Mouse (Mus musculus): ENCODE results near the gene Gkn1. TPM values are rescaled to one million over a fixed set of nuclear protein-coding genes. Genes with fewer than 3 reads are reported as not detected.

Gene Gkn1
- polyA plus RNA-seq (2012; ENCODE audit: insufficient read depth, insufficient read length, missing spikeins) = not detected in 2 replicates

DNA sequence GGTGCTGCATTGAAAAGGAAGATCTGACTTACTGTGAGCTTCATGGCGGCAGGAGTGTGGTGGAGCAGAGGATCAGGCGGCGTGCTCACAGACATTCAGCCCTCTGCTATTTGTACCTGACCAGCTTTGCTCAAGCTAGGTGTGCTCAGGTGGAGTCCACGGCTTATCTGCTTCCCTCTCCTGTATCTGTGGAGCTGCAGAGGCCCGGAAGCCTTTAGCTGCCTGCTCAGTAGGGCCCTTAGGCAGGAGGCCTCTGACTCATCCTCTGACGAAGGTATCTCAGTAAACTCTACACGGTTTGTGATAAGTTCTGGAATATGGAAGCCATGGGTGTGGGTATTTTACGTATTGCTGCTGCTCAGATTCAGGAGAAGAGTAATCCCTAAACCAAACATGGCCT, at the start of gene Gkn1:
TSS of gene Gkn1 (minus strand) at position 114 of the 400 bp plus-strand sequence.
- H3K4me1 ChIP-seq (ENCODE audit: control insufficient read depth, insufficient read depth, low read length) = no peaks in the 10 kb centered on the region
- TF ChIP-seq CTCF (IDR thresholded peaks at IDR 0.05; ENCODE audit: low read depth, low read length) (no peak), POLR2A (IDR thresholded peaks at IDR 0.05; ENCODE audit: borderline replicate concordance, low read depth, low read length) (no peak)
- no peak within 1 kb of the TSS for H3K27ac ChIP-seq (ENCODE audit: insufficient read depth, low read depth, low read length)
- H3K4me3 ChIP-seq (ENCODE audit: insufficient read depth, low read length) = no peak within 1 kb of the TSS

GRCm38 (mm10) chr6:87399886-87400566, 49.3 kb upstream of the Gkn1 start:
- H3K4me1 ChIP-seq (ENCODE audit: control insufficient read depth, insufficient read depth, low read length) = peaks cover 12% of the 10 kb centered on the region
- H3K4me3 ChIP-seq (ENCODE audit: insufficient read depth, low read length) = no peak overlapping the region
- H3K27ac ChIP-seq (ENCODE audit: insufficient read depth, low read depth, low read length) = peak overlapping the region; percentile 20
- TF ChIP-seq CTCF (IDR thresholded peaks at IDR 0.05; ENCODE audit: low read depth, low read length) (no peak), POLR2A (IDR thresholded peaks at IDR 0.05; ENCODE audit: borderline replicate concordance, low read depth, low read length) (no peak)

- no peak overlapping the region for H3K4me3 ChIP-seq (ENCODE audit: insufficient read depth, low read length)
- H3K4me1 ChIP-seq (ENCODE audit: control insufficient read depth, insufficient read depth, low read length) = peaks cover 16% of the 10 kb centered on the region
- TF ChIP-seq POLR2A (IDR thresholded peaks at IDR 0.05; ENCODE audit: borderline replicate concordance, low read depth, low read length) = no peak
- TF ChIP-seq CTCF (IDR thresholded peaks at IDR 0.05; ENCODE audit: low read depth, low read length) = peak; percentile 92
These were observed 48.4 kb upstream of the Gkn1 start for GRCm38 (mm10) chr6:87399137-87399536.

GRCm38 (mm10) chr6:87394783-87395182, 44.0 kb upstream of the Gkn1 start:
- TF ChIP-seq POLR2A (IDR thresholded peaks at IDR 0.05; ENCODE audit: borderline replicate concordance, low read depth, low read length) (no peak), CTCF (IDR thresholded peaks at IDR 0.05; ENCODE audit: low read depth, low read length) (no peak)
- Histone ChIP-seq H3K4me1 (ENCODE audit: control insufficient read depth, insufficient read depth, low read length) (peaks cover 19% of the 10 kb centered on the region), H3K27ac (ENCODE audit: insufficient read depth, low read depth, low read length) (no peak overlapping the region), H3K4me3 (ENCODE audit: insufficient read depth, low read length) (no peak overlapping the region)

More at GRCm38 (mm10) chr6:87399137-87399536, 48.4 kb upstream of the Gkn1 start:
- no peak overlapping the region for H3K27ac ChIP-seq (ENCODE audit: insufficient read depth, low read depth, low read length)

DNA sequence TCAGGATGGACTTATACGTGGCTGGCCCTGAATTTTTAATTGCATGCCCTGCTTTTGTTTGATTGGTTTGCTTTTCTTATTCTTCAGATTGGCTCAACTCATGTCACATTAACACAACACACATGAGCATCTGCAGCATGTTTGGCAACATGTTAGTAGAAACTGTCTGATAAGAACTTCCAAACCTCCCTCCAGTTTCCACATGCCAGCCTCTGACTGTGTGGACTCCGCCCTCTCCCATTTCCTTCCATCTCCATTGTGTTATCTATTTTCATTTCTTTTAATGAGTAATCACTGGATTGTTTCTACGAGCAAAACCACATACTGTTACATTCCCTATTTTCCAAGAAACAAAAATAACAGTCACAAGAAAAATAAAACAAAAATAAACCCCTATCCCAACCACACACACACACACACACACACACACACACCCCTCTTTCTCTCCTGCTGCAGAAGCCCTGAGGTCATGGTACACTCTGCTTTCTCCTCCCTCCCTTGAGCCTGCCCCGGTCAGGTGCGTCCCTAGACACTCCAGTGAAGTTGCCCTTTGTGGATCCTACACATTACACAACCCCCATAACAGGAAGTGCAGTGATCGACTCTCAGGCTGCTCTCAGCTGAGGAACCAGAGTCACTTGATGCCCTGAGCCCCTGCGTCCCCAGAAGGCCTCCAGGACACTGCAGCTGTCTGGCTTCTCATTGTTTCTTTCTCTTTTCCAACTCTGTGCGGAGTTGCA, 42.9 kb upstream of the Gkn1 start:
- Histone ChIP-seq H3K4me3 (ENCODE audit: insufficient read depth, low read length) (no peak overlapping the region), H3K4me1 (ENCODE audit: control insufficient read depth, insufficient read depth, low read length) (peaks cover 14% of the 10 kb centered on the region), H3K27ac (ENCODE audit: insufficient read depth, low read depth, low read length) (no peak overlapping the region; the same call in 1 of the 2 replicates)
- TF ChIP-seq CTCF (IDR thresholded peaks at IDR 0.05; ENCODE audit: low read depth, low read length) = no peak
- TF ChIP-seq POLR2A (IDR thresholded peaks at IDR 0.05; ENCODE audit: borderline replicate concordance, low read depth, low read length) = no peak

DNA sequence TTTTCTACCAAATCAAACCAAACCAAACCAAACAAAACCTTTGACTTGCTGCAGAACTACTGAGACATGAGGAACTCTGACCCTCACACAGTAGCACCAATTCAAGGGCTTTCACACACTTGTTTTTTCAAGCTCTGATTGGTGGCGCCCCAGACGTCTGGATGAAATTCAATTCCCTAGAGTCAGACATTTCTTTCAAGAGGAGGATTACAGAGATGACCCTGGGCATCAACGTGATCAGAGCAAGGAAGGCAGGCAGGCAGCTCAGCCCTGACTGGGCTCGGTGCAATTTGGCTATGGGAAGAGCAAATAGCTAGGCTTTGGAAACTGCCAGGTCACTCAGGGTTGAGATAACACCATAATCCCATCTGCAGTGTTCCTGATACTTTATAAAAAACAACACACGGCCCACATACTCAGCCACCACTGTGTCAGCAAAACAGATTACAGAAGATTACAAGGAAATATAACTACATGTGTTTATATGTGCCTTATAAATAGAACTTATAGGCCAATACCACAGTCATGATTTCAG, 38.8 kb upstream of the Gkn1 start:
- Histone ChIP-seq H3K27ac (ENCODE audit: insufficient read depth, low read depth, low read length) (no peak overlapping the region), H3K4me3 (ENCODE audit: insufficient read depth, low read length) (no peak overlapping the region), H3K4me1 (ENCODE audit: control insufficient read depth, insufficient read depth, low read length) (peaks cover 13% of the 10 kb centered on the region)
- TF ChIP-seq CTCF (IDR thresholded peaks at IDR 0.05; ENCODE audit: low read depth, low read length) (no peak), POLR2A (IDR thresholded peaks at IDR 0.05; ENCODE audit: borderline replicate concordance, low read depth, low read length) (no peak)

DNA sequence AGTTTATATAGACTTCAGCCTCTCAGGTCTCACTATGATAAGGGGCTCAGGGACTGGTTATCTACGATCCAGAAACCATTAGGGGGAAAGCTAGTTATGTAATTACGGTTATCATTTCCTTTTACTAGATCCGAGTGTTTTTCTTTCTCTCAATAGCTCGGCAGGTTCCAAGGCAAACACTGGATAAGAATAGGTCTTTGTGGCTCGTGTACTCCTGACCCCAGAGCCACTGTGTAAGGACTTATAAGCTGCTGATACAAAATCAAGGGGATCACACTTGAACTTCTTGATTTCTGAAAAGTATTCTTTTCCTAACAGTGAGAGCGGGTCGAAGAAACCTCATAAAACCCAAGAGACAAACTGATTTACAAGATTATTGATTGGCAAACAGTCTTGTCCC, 38.1 kb upstream of the Gkn1 start, which contains the start of gene Gkn3:
TSS of gene Gkn3 (minus strand) at position 59 of the 400 bp plus-strand sequence.
- TF ChIP-seq POLR2A (IDR thresholded peaks at IDR 0.05; ENCODE audit: borderline replicate concordance, low read depth, low read length) = no peak
- H3K4me1 ChIP-seq (ENCODE audit: control insufficient read depth, insufficient read depth, low read length) = peaks cover 10% of the 10 kb centered on the region

GRCm38 (mm10) chr6:87386681-87387080, 35.9 kb upstream of the Gkn1 start:
- Histone ChIP-seq H3K4me1 (ENCODE audit: control insufficient read depth, insufficient read depth, low read length) (peaks cover 3% of the 10 kb centered on the region; the same call in 1 of the 2 replicates), H3K4me3 (ENCODE audit: insufficient read depth, low read length) (no peak overlapping the region), H3K27ac (ENCODE audit: insufficient read depth, low read depth, low read length) (no peak overlapping the region)
- TF ChIP-seq POLR2A (IDR thresholded peaks at IDR 0.05; ENCODE audit: borderline replicate concordance, low read depth, low read length) (no peak), CTCF (IDR thresholded peaks at IDR 0.05; ENCODE audit: low read depth, low read length) (no peak)

More for the DNA sequence above, 38.1 kb upstream of the Gkn1 start, which contains the start of gene Gkn3:
- Histone ChIP-seq H3K27ac (ENCODE audit: insufficient read depth, low read depth, low read length) (no peak within 1 kb of the TSS), H3K4me3 (ENCODE audit: insufficient read depth, low read length) (no peak within 1 kb of the TSS)

DNA sequence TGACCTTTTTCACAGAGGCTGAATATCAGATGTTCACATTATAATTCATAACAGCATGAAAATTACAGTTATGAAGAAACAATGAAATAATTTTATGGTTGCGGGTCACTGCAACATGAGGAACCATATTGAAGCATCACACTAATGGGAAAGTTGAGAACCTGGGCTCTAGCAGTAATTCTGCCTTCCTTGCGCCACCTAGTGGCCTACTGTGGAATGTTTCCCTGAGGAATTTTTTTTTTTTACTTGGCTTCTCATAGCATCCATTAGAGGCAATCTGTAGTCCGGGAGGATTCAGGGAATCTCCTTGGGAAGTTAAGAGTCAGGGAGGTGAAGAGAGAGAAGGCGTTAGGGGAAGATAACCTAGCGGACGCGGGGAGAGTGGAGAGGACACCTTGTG, 35.5 kb upstream of the Gkn1 start:
- TF ChIP-seq POLR2A (IDR thresholded peaks at IDR 0.05; ENCODE audit: borderline replicate concordance, low read depth, low read length) = no peak
- no peak for TF ChIP-seq CTCF (IDR thresholded peaks at IDR 0.05; ENCODE audit: low read depth, low read length)
- peaks cover 3% of the 10 kb centered on the region; the same call in 1 of the 2 replicates for H3K4me1 ChIP-seq (ENCODE audit: control insufficient read depth, insufficient read depth, low read length)
- H3K4me3 ChIP-seq (ENCODE audit: insufficient read depth, low read length) = no peak overlapping the region
- no peak overlapping the region for H3K27ac ChIP-seq (ENCODE audit: insufficient read depth, low read depth, low read length)
